Mouse (Mus musculus) adrenal gland, adult (tissue): Measurements from ENCODE around the gene Rfx5.
"Not testable (repeated sequence)": the region's sequence is repeated elsewhere in the genome, so short reads cannot be mapped to it uniquely, and the experiment has no call there.

Experiments used
- DNase-seq, 2 experiments: peaks; one replicate each; pipeline ENCODE4 v3.0.0; 2022 to 2023; ENCODE audit warnings: low spot score in 1 of 2; ENCODE audit not compliant: inconsistent age in 2 of 2

Gene Rfx5

DNA sequence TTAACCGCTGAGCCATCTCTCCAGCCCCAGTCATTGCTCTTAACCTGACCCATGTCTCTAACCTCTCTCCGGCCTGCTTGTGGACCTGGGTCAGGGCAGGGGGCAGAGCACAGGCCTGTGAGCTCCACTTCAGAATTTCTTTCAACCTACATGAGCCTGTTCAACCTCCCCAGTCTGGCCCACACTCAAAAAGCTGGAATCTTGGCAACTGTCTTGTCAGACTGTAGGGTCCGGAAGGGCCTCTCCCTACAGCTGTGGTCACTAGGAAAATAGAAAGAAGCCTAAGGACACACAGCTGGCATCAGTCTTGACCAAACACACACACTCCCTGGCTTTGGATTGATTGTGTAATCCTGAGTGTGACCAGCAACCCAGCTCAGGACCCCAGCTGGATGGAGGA, 18.5 kb upstream of the Rfx5 start:
- DNase-seq = peak in 1 of 2 experiments; percentile 67

DNA sequence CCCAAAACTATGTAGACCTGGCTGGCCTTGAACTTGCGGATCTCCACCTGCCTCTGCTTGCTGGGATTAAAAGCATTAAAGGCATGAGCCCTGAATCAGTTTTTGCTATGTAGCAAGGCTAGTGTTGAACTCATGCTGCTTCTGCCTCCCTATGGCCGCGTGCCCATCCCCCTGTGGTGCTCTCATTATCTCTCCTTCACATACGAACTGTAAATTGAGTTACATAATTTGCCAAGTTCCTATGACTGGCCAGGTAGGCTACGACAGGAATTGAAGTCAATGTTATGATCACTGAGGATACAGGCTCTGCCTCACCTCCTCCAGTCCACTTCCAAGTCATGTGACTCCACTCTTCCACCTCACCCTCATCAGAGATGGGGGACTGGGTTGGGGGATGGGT, 17.7 kb upstream of the Rfx5 start:
- peak in 1 of 2 experiments; percentile 19 for DNase-seq

DNA sequence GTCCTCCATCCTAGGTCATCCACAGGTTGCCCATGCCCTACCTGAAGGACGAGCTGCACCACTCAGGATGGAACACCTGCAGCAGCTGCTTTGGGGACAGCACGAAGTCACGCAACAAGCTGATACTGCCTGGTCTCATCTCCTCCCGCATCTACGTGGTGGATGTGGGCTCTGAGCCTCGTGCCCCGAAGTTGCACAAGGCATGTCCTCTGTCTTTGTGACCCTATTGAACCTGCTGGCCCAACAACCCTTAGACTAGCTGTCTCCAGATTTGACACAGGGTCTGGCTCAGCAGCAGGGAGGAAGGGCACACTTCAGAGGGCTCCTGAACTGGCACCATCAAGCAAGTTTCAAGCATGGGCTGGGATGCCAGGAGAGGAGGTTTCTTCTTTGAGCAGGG, 16.7 kb upstream of the Rfx5 start:
- DNase-seq = peak in 1 of 2 experiments; percentile 17

DNA sequence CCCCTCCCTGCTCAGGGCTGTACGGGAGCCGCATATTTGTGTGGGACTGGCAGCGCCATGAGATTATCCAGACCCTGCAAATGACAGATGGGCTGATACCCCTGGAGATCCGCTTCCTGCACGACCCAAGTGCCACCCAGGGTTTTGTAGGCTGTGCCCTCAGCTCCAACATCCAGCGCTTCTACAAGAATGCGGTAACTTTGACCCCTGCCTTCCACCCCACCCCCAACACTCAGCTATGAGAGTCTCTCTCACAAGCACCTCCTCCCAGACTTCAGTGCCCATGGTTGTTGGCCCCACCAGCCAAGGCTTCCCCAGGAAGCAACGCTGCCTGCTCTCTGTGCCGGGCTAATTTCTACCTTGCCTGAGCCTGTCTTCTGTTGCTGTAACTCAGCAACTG, 13.8 kb upstream of the Rfx5 start:
- DNase-seq = not testable (repeated sequence)

DNA sequence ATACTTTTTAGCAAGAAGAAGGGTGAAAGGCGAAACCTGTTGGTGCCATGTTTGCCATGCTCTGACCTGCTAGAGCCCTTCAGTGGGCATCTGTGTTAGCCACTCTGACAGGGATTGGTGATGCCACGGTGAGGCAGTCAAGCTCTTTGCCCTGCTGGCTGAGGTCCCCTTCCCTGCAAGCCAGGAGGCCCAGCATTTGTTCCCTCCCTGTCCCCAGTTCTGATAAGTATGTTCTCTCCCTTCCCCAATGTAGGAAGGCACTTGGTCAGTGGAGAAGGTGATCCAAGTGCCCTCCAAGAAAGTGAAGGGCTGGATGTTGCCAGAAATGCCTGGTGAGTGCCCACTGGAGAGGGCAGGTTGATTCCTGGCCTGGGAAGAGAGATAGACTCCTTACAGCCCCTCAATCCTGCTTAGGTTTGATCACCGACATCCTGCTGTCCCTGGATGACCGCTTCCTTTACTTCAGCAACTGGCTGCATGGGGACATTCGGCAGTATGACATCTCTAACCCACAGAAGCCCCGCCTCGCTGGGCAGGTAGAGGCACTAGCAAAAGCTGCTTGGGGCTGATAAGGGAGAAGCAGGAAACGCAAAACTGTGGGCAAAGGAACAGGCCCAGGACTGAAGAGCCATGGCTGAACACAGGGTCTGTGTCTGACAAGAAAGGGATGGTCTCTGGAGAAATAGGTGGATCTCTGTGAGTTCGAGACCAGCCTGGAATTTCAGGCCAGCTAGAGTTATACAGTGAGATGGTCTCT, 11.5 kb upstream of the Rfx5 start:
- DNase-seq = not testable (repeated sequence)

DNA sequence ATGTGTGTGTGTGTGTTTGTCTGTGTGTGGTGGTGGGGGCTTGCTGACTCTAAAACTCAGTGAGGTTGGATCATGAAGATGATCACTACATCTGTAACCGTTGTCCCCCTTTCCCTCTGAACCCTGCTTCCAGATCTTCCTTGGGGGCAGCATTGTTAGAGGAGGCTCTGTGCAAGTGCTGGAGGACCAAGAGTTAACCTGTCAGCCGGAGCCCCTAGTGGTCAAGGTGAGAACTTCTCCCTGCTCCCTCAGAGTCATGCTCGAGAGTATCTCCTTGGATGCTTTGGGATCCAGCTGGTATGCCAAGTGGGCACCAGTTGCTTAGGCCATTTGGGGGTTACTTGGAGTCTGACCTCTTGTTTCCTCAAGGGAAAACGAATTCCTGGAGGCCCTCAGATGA, 10.2 kb upstream of the Rfx5 start:
- DNase-seq = peak in 1 of 2 experiments; percentile 56

DNA sequence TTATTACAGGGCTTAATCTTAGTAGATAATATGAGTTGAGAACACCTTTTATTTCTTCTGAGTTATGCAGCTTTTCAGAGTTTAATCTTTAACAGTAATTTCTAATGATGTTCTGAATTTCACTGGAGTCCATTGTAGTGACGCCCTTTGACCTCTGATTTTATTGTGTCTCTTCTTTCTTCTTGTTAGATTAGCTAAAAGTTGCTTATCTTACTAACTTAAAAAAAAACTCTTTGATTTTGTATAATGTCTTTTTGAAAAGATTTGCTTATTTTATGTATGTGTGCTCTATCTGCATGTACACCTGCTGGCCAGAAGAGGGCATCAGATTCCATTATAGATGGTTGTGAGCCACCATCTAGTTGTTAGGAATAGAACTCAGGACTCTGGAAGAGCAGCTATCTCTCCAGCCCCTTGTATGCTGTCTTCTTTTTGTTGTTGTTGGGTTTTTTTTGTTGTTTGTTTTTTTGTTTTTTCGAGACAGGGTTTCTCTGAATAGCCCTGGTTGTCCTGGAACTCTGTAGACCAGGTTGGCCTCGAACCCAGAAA, 5.7 kb upstream of the Rfx5 start:
- DNase-seq = peak in 1 of 2 experiments; percentile 66

DNA sequence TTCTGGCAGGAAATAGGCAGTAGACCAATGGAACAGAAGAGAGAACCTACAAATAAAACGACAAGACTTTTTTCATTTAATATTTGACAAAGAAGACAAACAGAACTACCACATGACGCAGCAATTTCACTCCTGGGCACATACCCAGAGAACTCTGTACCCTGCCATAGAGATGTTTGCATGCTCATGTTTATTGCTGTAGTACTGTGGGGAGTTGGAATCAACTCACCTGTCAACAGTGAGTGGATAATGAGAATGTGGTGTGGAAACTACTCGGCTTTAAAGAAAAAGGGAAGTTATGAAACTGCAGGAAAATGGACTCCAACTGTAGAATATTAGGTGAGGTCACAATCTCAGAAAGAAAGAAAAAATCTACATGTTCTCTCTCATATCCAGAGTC, 4.2 kb upstream of the Rfx5 start:
- DNase-seq = no peak

DNA sequence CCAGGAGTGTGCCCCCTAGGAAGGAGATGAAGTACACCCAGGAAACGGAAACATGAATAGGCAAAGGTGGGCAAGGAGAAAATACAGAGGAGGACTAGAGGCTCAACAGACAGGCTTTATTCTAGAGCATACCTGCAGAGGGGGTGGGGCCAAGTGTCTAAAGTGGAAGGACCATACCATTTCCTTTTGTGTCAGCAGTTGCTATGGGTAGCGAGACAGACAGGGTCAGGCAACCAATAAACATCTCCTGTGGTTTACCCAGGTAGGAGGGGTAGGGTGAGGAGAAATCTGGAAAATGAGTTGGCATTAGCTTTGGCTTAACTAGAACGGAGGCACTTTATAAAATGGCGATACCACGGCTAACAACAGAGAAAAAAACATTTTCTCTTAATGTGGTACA, 1.1 kb upstream of the Rfx5 start:
- DNase-seq = peak in 1 of 2 experiments; percentile 65

DNA sequence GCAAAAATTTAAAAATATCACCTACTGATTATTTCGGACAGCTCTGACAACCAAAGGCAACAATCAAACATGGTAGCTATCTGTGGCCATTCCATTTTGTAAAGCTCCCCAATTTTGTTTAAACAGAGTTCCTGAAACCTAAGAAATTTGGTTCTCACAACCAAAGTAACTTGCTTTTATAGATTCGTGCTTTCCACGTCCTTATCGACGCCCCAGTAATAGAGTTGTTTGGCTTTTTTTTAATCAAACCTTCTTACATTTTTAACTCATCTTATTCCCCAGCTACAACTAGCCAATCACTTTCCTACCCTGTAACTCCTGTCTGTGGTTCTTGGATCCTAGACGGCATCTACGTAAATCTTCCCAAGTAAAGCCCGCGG, 501 bp upstream of the Rfx5 start:
- no peak for DNase-seq

DNA sequence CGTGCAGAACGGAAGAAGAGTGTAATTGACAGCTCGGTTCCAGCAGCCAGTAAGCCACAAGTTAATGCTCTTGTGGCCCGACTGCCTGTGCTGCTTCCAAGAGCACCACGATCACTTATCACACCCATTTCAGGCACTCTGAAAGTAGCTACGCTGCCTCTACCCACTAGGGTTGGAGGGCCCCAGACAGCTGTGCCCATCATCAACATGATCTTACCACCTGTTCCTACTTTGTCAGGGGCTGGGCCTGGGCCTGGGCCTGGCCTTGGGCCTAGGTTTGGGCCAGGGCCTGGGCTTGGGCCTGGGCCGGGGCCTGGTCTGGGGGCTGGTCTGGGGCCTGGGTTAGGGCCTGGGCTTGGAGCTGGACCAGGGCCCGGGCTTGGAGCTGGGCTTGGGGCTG, 4.4 kb downstream of the Rfx5 start:
- DNase-seq = no peak

DNA sequence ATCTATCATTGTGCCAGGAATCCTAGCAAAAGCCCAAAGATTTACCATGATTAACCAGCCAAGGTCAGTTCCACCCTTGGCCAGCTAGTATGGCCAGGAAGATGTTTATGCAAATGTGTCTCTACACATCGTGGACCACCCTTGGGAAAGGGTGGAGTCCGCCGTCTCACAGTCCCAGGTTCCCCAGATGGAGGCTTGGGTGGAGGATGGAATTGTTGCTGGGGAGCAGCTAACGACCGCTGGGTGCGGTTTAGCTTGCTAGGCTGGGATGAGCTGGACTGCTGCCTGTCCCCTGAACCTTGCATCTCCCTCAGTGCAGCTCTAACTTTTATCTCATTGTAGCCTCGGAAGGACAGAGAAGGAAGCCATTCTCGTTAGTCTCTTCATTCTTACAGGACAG, 6.0 kb downstream of the Rfx5 start:
- peak in 1 of 2 experiments; percentile 54 for DNase-seq

DNA sequence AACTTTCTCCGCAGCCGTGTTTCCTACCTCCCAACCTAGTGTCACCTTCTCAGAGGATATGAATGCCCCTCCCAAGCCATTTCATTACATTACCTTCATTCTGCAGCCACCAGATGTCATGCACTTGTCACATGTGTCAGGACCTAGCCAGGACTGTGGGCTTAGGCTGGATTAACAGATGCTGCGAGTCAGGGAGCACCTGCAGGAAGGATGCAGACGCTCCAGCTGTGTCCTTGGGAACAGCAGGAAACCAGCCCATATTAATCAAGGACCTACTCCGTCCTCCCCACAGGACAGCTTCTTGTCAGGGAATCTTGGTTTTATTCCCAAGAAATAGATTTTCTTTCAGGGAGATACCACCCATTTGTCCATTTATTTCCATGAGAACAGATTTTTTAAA, 6.4 kb downstream of the Rfx5 start:
- no peak for DNase-seq

DNA sequence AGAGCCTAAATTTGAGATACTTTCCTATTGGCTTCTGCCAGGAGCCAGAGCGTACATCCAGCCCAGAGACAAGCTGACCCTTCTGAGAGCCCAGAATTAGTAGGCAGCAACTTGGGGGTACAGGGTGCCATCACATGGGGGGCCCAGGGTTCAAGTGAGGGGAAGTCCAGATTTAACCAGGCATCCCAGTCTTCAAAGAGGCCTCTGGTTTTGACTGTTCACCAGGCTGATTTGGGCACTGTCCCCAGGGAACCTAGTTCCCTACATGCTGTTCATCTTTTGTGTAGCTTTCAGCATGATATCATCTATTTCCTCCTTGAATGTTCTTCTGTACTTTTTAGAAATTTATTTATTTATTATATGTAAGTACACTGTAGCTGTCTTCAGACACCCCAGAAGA, 11.1 kb downstream of the Rfx5 start:
- DNase-seq = no peak

DNA sequence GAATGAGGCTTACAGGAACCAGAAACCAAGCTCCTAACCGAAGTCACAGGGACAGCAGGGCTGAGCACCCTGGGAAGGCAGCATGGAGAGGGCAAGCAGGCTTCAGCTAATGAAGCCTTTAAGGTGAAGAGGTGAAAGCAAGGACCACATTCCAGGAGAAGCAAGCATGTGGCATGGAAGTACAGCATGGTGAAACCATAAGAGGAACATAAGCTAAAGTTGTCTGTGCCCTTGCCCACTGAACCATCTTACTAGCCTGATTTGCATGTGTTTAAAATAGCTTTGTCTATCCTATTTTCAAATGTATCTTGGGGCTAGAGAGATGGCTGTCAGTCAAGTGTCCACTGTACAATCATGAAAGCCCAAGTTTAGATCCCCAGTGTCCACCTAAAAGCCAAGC, 12.0 kb downstream of the Rfx5 start:
- no peak for DNase-seq

DNA sequence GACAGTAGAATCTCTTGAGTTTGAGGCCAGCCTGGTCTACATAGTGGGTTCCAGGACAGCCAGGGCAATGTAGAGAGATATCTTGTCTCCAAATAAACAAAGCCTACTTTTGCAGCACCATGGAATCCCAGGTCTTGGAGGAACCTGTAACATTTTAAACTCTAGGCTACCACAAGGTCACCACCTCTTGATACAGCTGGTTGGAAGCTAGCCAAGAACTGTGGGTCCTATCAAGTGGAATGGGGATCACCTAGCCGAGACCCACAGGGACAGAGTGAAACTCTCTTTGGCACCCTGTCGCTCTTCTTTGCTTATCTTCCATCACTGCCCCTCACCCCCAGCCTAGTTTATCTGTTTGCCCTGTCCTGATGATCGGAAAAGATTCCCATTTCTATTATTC, 18.7 kb downstream of the Rfx5 start:
- DNase-seq = no peak

DNA sequence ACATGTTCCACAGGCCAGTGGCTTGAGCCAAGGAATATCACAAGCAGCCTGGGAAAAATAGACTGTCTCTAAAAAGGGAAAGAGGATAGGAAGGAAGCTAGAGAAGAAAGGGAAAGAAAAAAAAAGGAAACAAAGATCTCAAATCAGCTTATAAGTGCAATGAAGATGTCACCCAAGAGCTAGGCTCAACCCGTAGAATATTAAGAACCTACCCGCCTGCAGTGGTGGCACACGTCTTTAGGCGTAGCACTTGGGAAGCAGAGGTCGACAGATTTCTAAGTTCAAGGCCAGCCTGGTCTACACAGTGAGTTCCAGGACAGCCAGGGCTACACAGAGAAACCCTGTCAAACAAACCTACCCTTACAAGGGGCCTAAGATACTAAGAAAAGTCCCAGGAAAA, 19.7 kb downstream of the Rfx5 start:
- no peak for DNase-seq

DNA sequence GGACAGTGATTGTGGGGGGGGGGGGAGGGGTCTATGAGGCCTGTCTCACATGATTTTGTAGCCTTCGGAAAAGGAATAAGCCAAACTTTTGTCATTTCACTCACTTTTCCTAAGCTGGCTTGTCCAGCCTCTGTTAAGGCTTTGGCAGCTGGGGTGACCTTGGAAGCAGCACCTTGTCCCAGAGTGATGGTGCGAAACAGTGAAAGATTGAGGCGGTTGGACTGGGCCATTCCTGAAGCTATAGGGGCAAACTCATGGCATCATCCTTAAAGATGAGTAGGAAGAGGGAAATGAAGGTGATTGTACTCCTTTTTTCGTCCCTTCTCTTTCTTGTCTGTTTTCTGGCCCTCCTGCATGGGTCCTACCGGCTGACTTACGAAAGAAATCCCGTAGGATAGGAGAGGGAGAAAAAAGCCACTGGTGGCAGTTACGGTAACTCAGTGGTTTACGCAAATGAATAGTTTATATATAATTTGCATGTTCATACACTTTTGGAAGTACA, 20.2 kb downstream of the Rfx5 start:
- peak in 1 of 2 experiments; percentile 45 for DNase-seq

DNA sequence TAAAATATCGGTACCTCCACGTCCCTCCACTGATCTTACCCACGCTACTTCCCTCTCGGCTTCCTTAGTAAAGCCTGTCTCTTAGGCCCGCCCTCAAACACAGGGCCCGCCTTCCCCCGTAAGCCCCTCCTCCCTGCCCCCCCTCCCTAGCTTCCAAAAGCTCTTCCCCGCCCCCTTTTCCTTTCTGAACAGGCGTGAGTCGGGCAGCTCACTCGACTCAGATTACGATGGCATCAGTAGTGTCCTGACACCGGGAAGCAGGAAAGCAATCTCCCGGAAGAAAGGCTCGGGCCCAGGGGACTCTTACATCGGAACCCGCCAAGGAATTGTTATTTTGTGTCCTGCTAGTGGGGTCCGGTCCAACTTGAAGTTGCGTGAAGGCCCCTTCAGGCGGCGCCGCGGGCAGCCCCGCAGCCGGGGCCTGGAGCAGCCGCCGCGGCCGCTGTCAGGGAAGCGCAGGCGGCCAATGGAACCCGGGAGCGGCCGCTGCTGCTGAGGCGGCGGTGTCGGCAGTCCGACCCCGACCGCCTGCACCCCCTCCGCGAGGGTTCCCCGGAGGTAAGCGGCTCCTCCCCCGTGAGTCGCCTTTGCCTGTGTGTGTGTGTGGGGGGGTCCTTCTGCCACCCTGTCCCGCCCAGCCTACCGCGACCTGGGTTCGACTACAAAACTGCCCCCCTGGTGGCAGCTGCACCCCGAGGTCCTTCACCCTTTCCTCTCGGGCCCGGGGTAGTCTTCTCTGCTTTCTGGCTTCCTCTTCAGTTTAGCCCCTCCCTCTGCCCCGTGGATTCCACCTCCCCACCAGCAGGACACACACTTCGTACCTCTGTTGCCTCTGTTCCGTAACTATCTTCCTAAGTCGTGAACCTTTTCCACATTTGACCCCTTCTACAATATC, 20.9 kb downstream of the Rfx5 start, which contains the start of gene Pi4kb:
Gene Pi4kb, plus strand, starts transcription at position 204 of the 895 bp plus-strand sequence.
- peak; percentile 87 to 97 for DNase-seq

DNA sequence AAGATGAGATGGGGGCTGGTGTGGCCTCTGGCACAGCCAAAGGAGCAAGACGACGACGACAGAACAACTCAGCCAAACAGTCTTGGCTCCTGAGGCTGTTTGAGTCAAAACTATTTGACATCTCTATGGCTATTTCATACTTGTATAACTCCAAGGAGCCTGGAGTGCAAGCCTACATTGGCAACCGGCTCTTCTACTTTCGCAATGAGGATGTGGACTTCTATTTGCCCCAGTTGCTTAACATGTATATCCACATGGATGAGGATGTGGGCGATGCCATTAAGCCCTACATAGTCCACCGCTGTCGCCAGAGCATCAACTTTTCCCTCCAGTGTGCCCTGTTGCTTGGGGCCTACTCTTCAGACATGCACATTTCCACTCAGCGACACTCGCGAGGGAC, 30.4 kb downstream of the Rfx5 start:
- no peak for DNase-seq

DNA sequence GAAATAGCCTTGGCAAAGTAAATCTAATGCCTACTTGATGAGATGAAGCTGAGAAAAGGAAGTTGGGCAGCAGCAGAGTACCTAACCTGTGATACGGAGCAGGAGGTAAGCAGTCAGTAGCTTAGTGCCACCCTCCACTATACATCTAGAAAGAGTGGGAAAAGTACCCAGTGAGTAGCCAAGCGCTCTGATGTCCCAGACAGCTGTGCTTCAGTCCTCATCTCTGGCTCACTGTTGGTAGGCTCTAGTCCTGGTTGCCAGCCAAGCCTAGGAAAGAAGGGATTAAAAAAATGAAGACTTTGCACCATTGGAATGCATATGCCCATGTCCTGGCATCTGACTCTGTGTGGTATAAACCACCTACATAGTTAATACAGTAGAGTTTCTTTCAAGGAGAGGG, 31.6 kb downstream of the Rfx5 start:
- DNase-seq = no peak

DNA sequence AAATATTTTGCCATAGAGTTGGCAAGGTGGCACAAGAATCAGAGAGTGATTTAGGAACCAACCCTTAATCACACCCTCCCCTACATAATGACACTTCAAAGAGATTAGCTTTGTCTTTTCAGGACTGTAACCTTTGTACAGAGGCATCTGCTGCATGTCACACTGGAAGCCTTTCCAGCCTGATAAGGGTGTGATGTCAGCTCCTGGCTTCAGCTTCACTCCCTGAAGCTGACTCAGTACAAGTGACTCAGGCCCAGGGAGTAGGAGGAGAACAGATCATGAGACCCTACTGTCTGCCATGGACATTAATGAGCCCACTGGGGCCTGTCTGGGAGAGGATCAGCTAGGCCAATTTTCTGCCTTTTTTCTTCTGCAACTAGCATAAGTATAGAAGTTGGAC, 33.7 kb downstream of the Rfx5 start:
- peak; percentile 87 to 93 for DNase-seq
